Mouse (Mus musculus) lung, adult 18-20 months (tissue): ENCODE results near the gene 1810010H24Rik.
"Not testable (repeated sequence)": the region's sequence is repeated elsewhere in the genome, so short reads cannot be mapped to it uniquely, and the experiment has no call there.

Experiments
- DNase-seq, 2 experiments: peaks; one replicate each; pipeline ENCODE4 v3.0.0; 2022; ENCODE audit warnings: mixed read lengths in 2 of 2

Gene 1810010H24Rik

GRCm38 (mm10) chr11:107014020-107014585, 11.4 kb upstream of the 1810010H24Rik start:
- no peak for DNase-seq

- DNase-seq: peak; percentile 62 to 72
Observed at GRCm38 (mm10) chr11:107014597-107015309, 10.7 kb upstream of the 1810010H24Rik start.

- DNase-seq: not testable (repeated sequence)
Observed at GRCm38 (mm10) chr11:107015535-107016187, 9.8 kb upstream of the 1810010H24Rik start.

GRCm38 (mm10) chr11:107016893-107017292, 8.6 kb upstream of the 1810010H24Rik start:
- no peak for DNase-seq

- no peak for DNase-seq
Observed at GRCm38 (mm10) chr11:107017339-107017886, 8.1 kb upstream of the 1810010H24Rik start.

GRCm38 (mm10) chr11:107018606-107019005, 6.9 kb upstream of the 1810010H24Rik start:
- no peak for DNase-seq

- DNase-seq: no peak
Observed at GRCm38 (mm10) chr11:107019318-107019717, 6.2 kb upstream of the 1810010H24Rik start.

GRCm38 (mm10) chr11:107019722-107020121, 5.8 kb upstream of the 1810010H24Rik start:
- not testable (repeated sequence) for DNase-seq

GRCm38 (mm10) chr11:107022050-107022683, 3.3 kb upstream of the 1810010H24Rik start:
- peak; percentile 77 to 87 for DNase-seq

- no peak for DNase-seq
Observed at GRCm38 (mm10) chr11:107024406-107024805, 1.1 kb upstream of the 1810010H24Rik start.

- peak in 1 of 2 experiments; percentile 42 for DNase-seq
Observed at GRCm38 (mm10) chr11:107026554-107027430, 1.3 kb downstream of the 1810010H24Rik start.

GRCm38 (mm10) chr11:107027431-107028274, 2.2 kb downstream of the 1810010H24Rik start:
- DNase-seq: peak; percentile 85 to 89

- no peak for DNase-seq
Observed at GRCm38 (mm10) chr11:107028275-107028618, 2.8 kb downstream of the 1810010H24Rik start.

- no peak for DNase-seq
Observed at GRCm38 (mm10) chr11:107028754-107029153, 3.3 kb downstream of the 1810010H24Rik start.

GRCm38 (mm10) chr11:107029536-107029935, 4.1 kb downstream of the 1810010H24Rik start:
- DNase-seq: no peak

GRCm38 (mm10) chr11:107031635-107032034, 6.2 kb downstream of the 1810010H24Rik start:
- no peak for DNase-seq

GRCm38 (mm10) chr11:107034085-107034810, 8.8 kb downstream of the 1810010H24Rik start:
- no peak for DNase-seq

- no peak for DNase-seq
Observed at GRCm38 (mm10) chr11:107039417-107039816, 13.9 kb downstream of the 1810010H24Rik start.

GRCm38 (mm10) chr11:107041396-107041795, 15.9 kb downstream of the 1810010H24Rik start:
- no peak for DNase-seq

- DNase-seq: no peak
Observed at GRCm38 (mm10) chr11:107043361-107043760, 17.9 kb downstream of the 1810010H24Rik start.
